Mouse (Mus musculus): ENCODE measurements around the gene Purb. TPM values are rescaled to one million over a fixed set of nuclear protein-coding genes. Genes with fewer than 3 reads are reported as not detected.
A peak's percentile ranks its signal among the peaks of the same experiment; 100 is the strongest.
"Not testable (repeated sequence)": the region's sequence is repeated elsewhere in the genome, so short reads cannot be mapped to it uniquely, and the experiment has no call there.

Gene Purb
- polyA plus RNA-seq, 1 experiment from 2014 or later = 24.3 TPM

- H3K27me3 ChIP-seq (ENCODE audit: control insufficient read depth, insufficient read depth, low read length) = no peaks in the 10 kb centered on the region
- H3K27ac ChIP-seq (replicated peaks in 1 of 2; ENCODE audit: control insufficient read depth in 1 of 2, insufficient read depth in 1 of 2, low read depth in 2 of 2, low read length in 2 of 2) = no peak overlapping the region
- H3K9ac ChIP-seq (ENCODE audit: low read length) = no peak overlapping the region
- H3K36me3 ChIP-seq (ENCODE audit: control insufficient read depth, insufficient read depth, low read length) = peaks cover 25% of the 10 kb centered on the region
- no peak overlapping the region for H3K4me3 ChIP-seq (ENCODE audit: control insufficient read depth in 1 of 2, insufficient read depth in 1 of 2, low read depth in 1 of 2, low read length in 2 of 2)
- no peaks in the 10 kb centered on the region for H3K9me3 ChIP-seq (ENCODE audit: control insufficient read depth, low read length)
- ATAC-seq (ENCODE audit: insufficient number of reproducible peaks, insufficient read depth, low FRiP score, low read depth) = no peak
- H3K4me1 ChIP-seq (ENCODE audit: control insufficient read depth in 2 of 2, insufficient read depth in 2 of 2, low read length in 2 of 2) = no peaks in the 10 kb centered on the region
- WGBS = 81% methylated on average over 6 of the region's 6 CpGs
- no peak overlapping the region for H3K4me2 ChIP-seq (ENCODE audit: low read length)
Measured at GRCm38 (mm10) chr11:6463159-6463837, 12.4 kb downstream of the Purb start.

- ATAC-seq (ENCODE audit: insufficient number of reproducible peaks, insufficient read depth, low FRiP score, low read depth) = no peak
- Histone ChIP-seq H3K4me3 (ENCODE audit: control insufficient read depth in 1 of 2, insufficient read depth in 1 of 2, low read depth in 1 of 2, low read length in 2 of 2) (no peak overlapping the region), H3K36me3 (ENCODE audit: control insufficient read depth, insufficient read depth, low read length) (no peaks in the 10 kb centered on the region), H3K9ac (ENCODE audit: low read length) (no peak overlapping the region), H3K9me3 (ENCODE audit: control insufficient read depth, low read length) (no peaks in the 10 kb centered on the region), H3K4me1 (ENCODE audit: control insufficient read depth in 2 of 2, insufficient read depth in 2 of 2, low read length in 2 of 2) (no peaks in the 10 kb centered on the region), H3K27ac (replicated peaks in 1 of 2; ENCODE audit: control insufficient read depth in 1 of 2, insufficient read depth in 1 of 2, low read depth in 2 of 2, low read length in 2 of 2) (no peak overlapping the region), H3K27me3 (ENCODE audit: control insufficient read depth, insufficient read depth, low read length) (no peaks in the 10 kb centered on the region), H3K4me2 (ENCODE audit: low read length) (no peak overlapping the region)
- WGBS = 71% methylated on average over 6 of the region's 6 CpGs
Measured at GRCm38 (mm10) chr11:6456083-6456482, 19.6 kb downstream of the Purb start.

GRCm38 (mm10) chr11:6448155-6448554 lies 27.6 kb downstream of the Purb start:
- WGBS = 88% methylated on average over 5 of the region's 5 CpGs
- H3K4me3 ChIP-seq (ENCODE audit: control insufficient read depth in 1 of 2, insufficient read depth in 1 of 2, low read depth in 1 of 2, low read length in 2 of 2); H3K9me3 ChIP-seq (ENCODE audit: control insufficient read depth, low read length); H3K27me3 ChIP-seq (ENCODE audit: control insufficient read depth, insufficient read depth, low read length); H3K36me3 ChIP-seq (ENCODE audit: control insufficient read depth, insufficient read depth, low read length); ATAC-seq (ENCODE audit: insufficient number of reproducible peaks, insufficient read depth, low FRiP score, low read depth); H3K9ac ChIP-seq (ENCODE audit: low read length); H3K27ac ChIP-seq (replicated peaks in 1 of 2; ENCODE audit: control insufficient read depth in 1 of 2, insufficient read depth in 1 of 2, low read depth in 2 of 2, low read length in 2 of 2); H3K4me1 ChIP-seq (ENCODE audit: control insufficient read depth in 2 of 2, insufficient read depth in 2 of 2, low read length in 2 of 2); H3K4me2 ChIP-seq (ENCODE audit: low read length): not testable (repeated sequence)

GRCm38 (mm10) chr11:6447493-6447892 lies 28.2 kb downstream of the Purb start:
- no peaks in the 10 kb centered on the region for H3K9me3 ChIP-seq (ENCODE audit: control insufficient read depth, low read length)
- peaks cover 2 to 11% of the 10 kb centered on the region in 2 experiments; a peak in 2 of 4 replicates for H3K4me1 ChIP-seq (ENCODE audit: control insufficient read depth in 2 of 2, insufficient read depth in 2 of 2, low read length in 2 of 2)
- H3K27me3 ChIP-seq (ENCODE audit: control insufficient read depth, insufficient read depth, low read length) = no peaks in the 10 kb centered on the region
- no peak overlapping the region for H3K4me3 ChIP-seq (ENCODE audit: control insufficient read depth in 1 of 2, insufficient read depth in 1 of 2, low read depth in 1 of 2, low read length in 2 of 2)
- 0 out of 2 replicates have a peak overlapping the region, but pooled peaks have one; percentile 34 for H3K9ac ChIP-seq (ENCODE audit: low read length)
- no peaks in the 10 kb centered on the region for H3K36me3 ChIP-seq (ENCODE audit: control insufficient read depth, insufficient read depth, low read length)
- ATAC-seq (ENCODE audit: insufficient number of reproducible peaks, insufficient read depth, low FRiP score, low read depth) = no peak
- H3K4me2 ChIP-seq (ENCODE audit: low read length) = peak overlapping the region; percentile 27
- 34% methylated on average over 4 of the region's 4 CpGs for WGBS
- peak overlapping the region in 1 of 2 experiments; percentile 44; a peak in 1 of 4 replicates for H3K27ac ChIP-seq (replicated peaks in 1 of 2; ENCODE audit: control insufficient read depth in 1 of 2, insufficient read depth in 1 of 2, low read depth in 2 of 2, low read length in 2 of 2)

GRCm38 (mm10) chr11:6445951-6446350 lies 29.8 kb downstream of the Purb start:
- no peak for ATAC-seq (ENCODE audit: insufficient number of reproducible peaks, insufficient read depth, low FRiP score, low read depth)
- Histone ChIP-seq H3K4me2 (ENCODE audit: low read length) (no peak overlapping the region), H3K4me1 (ENCODE audit: control insufficient read depth in 2 of 2, insufficient read depth in 2 of 2, low read length in 2 of 2) (peaks cover 2 to 11% of the 10 kb centered on the region in 2 experiments; a peak in 2 of 4 replicates), H3K9me3 (ENCODE audit: control insufficient read depth, low read length) (no peaks in the 10 kb centered on the region), H3K27ac (replicated peaks in 1 of 2; ENCODE audit: control insufficient read depth in 1 of 2, insufficient read depth in 1 of 2, low read depth in 2 of 2, low read length in 2 of 2) (no peak overlapping the region), H3K9ac (ENCODE audit: low read length) (no peak overlapping the region), H3K27me3 (ENCODE audit: control insufficient read depth, insufficient read depth, low read length) (no peaks in the 10 kb centered on the region), H3K36me3 (ENCODE audit: control insufficient read depth, insufficient read depth, low read length) (0 out of 2 replicates have a peak, but pooled peaks cover 3% of the 10 kb centered on the region), H3K4me3 (ENCODE audit: control insufficient read depth in 1 of 2, insufficient read depth in 1 of 2, low read depth in 1 of 2, low read length in 2 of 2) (no peak overlapping the region)
- WGBS = 83% methylated on average over 7 of the region's 7 CpGs

- Histone ChIP-seq H3K9me3 (ENCODE audit: control insufficient read depth, low read length) (no peaks in the 10 kb centered on the region), H3K4me2 (ENCODE audit: low read length) (no peak overlapping the region; the same call in 1 of the 2 replicates), H3K4me3 (ENCODE audit: control insufficient read depth in 1 of 2, insufficient read depth in 1 of 2, low read depth in 1 of 2, low read length in 2 of 2) (no peak overlapping the region; a peak in 1 of 4 replicates), H3K27ac (replicated peaks in 1 of 2; ENCODE audit: control insufficient read depth in 1 of 2, insufficient read depth in 1 of 2, low read depth in 2 of 2, low read length in 2 of 2) (no peak overlapping the region), H3K27me3 (ENCODE audit: control insufficient read depth, insufficient read depth, low read length) (no peaks in the 10 kb centered on the region), H3K9ac (ENCODE audit: low read length) (no peak overlapping the region), H3K4me1 (ENCODE audit: control insufficient read depth in 2 of 2, insufficient read depth in 2 of 2, low read length in 2 of 2) (peaks cover 2 to 11% of the 10 kb centered on the region in 2 experiments; a peak in 2 of 4 replicates), H3K36me3 (ENCODE audit: control insufficient read depth, insufficient read depth, low read length) (0 out of 2 replicates have a peak, but pooled peaks cover 4% of the 10 kb centered on the region)
- WGBS = 74% methylated on average over 4 of the region's 4 CpGs
- no peak for ATAC-seq (ENCODE audit: insufficient number of reproducible peaks, insufficient read depth, low FRiP score, low read depth)
Measured at GRCm38 (mm10) chr11:6445441-6445840, 30.3 kb downstream of the Purb start.

- ATAC-seq (ENCODE audit: insufficient number of reproducible peaks, insufficient read depth, low FRiP score, low read depth) = peak; percentile 99
- peak within 1 kb of the TSS; percentile 79 for H3K4me2 ChIP-seq (ENCODE audit: low read length)
- H3K4me3 ChIP-seq (ENCODE audit: control insufficient read depth in 1 of 2, insufficient read depth in 1 of 2, low read depth in 1 of 2, low read length in 2 of 2) = peak within 1 kb of the TSS; percentile 75 to 92
- H3K27me3 ChIP-seq (ENCODE audit: control insufficient read depth, insufficient read depth, low read length) = no peaks in the 10 kb centered on the region
- peaks cover 2 to 11% of the 10 kb centered on the region in 2 experiments; a peak in 2 of 4 replicates for H3K4me1 ChIP-seq (ENCODE audit: control insufficient read depth in 2 of 2, insufficient read depth in 2 of 2, low read length in 2 of 2)
- peak within 1 kb of the TSS; percentile 86 to 89 for H3K27ac ChIP-seq (replicated peaks in 1 of 2; ENCODE audit: control insufficient read depth in 1 of 2, insufficient read depth in 1 of 2, low read depth in 2 of 2, low read length in 2 of 2)
- WGBS = under 1% methylated on average over 78 of the region's 80 CpGs
- H3K9ac ChIP-seq (ENCODE audit: low read length) = peak within 1 kb of the TSS; percentile 86
- no peaks in the 10 kb centered on the region for H3K9me3 ChIP-seq (ENCODE audit: control insufficient read depth, low read length)
- peaks cover 4% of the 10 kb centered on the region; the same call in 1 of the 2 replicates for H3K36me3 ChIP-seq (ENCODE audit: control insufficient read depth, insufficient read depth, low read length)
Measured at GRCm38 (mm10) chr11:6444077-6444853, 31.5 kb downstream of the Purb start, which contains the start of gene H2afv. Gene H2afv (minus strand): TSS chr11:6444443.

All from heart, embryonic 14.5 days (tissue).